Mouse (Mus musculus): ENCODE measurements at regions not wholly inside any gene's neighbourhood (a gene's known extent, or its start where the extent isn't known, plus 50 kb on each side); places are given as distances from the start of the nearest gene placed in this dataset.
A peak's percentile ranks its signal among the peaks of the same experiment; 100 is the strongest.

DNA sequence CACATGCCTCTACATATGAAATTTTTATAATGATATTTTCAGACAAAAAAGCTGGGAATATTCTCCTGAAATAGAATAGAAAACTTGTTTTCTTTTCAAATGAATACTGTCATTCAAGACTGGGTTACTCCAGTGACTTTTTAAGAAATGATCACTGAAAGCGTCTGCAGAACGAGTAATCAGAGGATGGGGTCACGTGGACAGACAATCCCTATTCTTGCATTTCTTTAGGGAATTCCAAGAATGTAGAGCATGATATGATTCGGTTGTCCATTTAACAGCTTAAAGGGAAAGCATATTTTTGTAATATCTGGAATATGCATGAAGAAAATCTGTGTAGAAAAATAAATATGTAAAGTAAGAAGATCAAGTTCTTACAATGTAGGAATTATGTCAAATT lies 65.6 kb downstream of the 4933402N22Rik start:
- DNase-seq, result no peak

- no peak for DNase-seq
Measured at GRCm38 (mm10) chr5:11989140-11989539, 71.3 kb downstream of the 4933402N22Rik start.

DNA sequence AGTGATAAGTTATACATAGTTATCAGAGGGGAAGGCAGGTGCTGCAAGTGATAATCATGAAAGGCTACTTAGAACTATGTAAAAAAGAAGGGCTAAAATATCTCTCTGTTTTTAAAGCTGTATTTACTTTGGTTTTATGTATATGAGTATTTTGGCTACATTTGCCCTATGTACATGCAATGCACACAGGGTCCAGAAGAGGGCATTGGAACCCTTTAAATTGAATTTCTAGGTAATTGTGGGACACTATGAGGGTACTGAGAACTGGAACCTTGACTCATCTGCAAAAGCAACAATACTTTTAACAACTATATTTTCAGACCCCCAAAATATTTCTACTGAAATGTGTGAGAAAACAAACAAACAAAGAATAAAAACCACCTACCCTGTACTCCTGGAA lies 82.9 kb downstream of the 4933402N22Rik start:
- DNase-seq, result no peak

GRCm38 (mm10) chr5:12006473-12006872 lies 88.6 kb downstream of the 4933402N22Rik start:
- DNase-seq, result no peak

- DNase-seq, result no peak
Measured at GRCm38 (mm10) chr5:12016332-12016731, 98.5 kb downstream of the 4933402N22Rik start.

DNA sequence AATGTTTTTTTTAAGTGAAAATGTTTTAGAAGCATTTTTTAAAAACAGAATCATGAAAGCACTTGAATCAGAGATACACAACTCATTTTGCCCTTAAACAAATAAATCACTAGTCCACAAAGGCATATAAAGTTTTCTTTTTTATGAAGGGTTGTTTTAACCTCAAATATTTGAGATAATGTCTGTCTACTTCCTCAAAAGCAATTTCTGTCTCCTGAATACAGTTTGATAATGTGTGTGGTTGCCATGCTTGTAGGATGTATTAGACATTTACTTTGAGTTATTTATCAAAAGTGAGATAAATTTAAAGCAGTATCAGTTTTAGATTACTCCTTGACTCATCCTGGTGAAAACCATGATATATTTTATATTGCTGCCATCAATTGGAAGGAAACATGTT lies 102.6 kb downstream of the 4933402N22Rik start:
- DNase-seq, result no peak

- DNase-seq, result no peak
Measured at GRCm38 (mm10) chr5:12024705-12025383, 107.0 kb downstream of the 4933402N22Rik start.

GRCm38 (mm10) chr5:12030002-12030401 lies 112.2 kb downstream of the 4933402N22Rik start:
- DNase-seq, result peak; percentile 68

- no peak for DNase-seq
Measured at GRCm38 (mm10) chr5:12049806-12050205, 132.0 kb downstream of the 4933402N22Rik start.

GRCm38 (mm10) chr5:12080191-12080590 lies 162.3 kb downstream of the 4933402N22Rik start:
- no peak for DNase-seq

- DNase-seq, result no peak
Measured at GRCm38 (mm10) chr5:12093680-12094079, 175.8 kb downstream of the 4933402N22Rik start.

DNA sequence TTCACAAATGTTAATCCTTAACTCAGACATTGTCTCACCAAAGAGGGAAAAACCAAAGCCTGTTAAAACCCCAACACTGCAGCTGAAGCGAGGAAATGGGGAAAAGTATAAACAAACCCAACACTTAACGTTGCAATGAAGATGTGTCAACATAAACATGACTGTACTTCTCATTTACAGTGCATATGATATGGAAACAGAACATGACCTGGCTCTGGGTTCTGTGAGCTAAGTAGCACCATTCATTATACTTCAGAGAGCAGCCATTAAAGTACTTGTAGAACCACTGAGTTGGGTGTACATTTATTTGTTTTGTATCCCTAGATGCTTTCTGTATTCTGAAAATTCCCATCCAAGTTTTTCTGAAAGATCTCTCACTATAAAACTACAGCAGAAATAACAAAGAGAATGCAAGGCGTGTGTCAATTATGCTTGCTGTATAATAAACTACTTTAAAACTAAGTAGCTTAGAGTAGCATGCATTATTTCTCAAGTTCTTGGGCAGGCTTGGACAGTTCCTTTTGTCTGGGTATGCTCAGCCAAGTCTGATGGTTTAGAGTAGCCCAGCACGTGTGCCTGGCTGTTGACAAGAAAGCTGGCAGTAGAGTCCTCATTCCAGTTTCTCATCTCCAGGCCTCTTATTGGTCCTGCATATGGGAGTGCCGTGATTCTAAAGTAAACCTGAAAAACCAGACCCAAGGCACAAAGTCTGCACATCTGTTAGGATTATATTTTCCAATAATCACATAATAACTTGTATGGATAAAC lies 198.9 kb downstream of the 4933402N22Rik start:
- no peak for DNase-seq

- DNase-seq, result no peak
Measured at GRCm38 (mm10) chr5:12124935-12125334, 207.1 kb downstream of the 4933402N22Rik start.

DNA sequence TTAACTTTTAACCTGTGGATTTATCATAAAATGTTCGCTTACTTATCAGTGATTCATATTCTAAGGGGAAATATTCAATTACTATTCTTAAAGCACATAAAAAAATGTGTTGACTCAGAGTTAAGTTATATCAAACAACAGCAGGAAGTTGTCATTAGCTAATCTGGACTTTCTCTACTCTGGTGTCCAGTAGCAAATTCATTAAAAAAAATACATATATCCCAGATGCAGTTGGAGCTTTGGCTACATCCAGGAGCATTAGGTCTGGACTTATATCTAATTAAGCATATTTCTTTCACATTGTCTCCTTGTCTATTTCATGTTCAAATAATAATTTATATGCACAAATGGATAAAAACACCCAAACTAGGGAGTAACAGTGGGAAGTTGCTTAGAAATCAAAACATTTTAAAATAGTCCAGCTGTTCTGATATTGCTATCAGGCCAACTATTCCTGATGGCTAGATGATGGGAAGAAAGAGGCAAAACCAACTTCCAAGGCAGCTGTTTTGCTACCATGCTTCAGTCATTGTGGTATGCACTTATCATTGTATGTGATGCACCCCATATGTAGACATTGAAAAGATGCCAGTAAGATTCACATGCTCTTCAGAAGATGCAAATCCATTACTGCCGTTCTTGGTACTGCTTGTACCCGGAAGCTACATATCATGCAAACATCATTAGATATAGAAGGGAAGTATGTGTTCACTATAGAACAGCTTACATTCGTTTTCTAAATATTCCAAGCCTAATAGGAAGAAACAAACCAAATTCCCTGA lies 209.8 kb downstream of the 4933402N22Rik start:
- no peak for DNase-seq

DNA sequence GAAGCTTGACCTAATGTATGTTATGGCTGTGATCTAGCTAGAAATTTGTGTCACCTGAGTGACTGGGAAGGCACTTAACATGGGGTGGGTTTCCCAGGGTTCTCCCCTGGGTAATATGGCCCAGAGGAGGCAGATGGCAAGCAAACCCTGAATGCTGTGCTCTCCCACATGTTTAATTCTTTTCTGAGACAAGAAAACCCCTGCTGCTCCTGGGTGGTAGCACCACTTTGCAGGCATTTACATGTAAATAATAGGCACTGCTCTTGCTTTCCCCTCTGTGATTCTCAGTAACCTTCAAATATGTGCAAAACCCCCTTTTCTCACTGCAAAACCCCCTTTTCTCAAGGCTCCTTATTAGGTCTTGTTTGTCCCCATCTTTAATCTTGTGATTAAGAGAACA lies 221.1 kb downstream of the 4933402N22Rik start:
- DNase-seq, result no peak

- no peak for DNase-seq
Measured at GRCm38 (mm10) chr5:12153295-12153694, 229.9 kb upstream of the Sema3d start.

- DNase-seq, result no peak
Measured at GRCm38 (mm10) chr5:12154551-12155091, 228.6 kb upstream of the Sema3d start.

- DNase-seq, result no peak
Measured at GRCm38 (mm10) chr5:12191681-12192080, 191.5 kb upstream of the Sema3d start.

DNA sequence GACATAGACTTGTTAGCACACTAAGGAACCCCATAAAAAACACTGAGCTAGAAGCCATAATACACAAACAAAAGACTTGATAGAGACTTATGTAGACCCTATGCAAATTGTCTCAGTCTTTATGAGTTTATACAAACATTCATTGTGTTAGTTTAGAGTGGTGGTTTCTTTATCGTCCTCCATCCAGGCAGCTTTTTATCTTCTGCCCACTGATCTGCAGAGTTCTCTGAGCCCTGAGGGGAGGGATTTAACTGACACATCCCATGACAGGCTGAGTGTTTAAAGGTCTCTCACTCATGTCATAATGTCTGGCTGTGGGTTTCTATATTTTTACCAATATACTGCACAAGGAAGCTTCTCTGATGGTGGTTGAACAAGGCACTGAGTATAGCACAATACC lies 175.7 kb upstream of the Sema3d start:
- no peak for DNase-seq

DNA sequence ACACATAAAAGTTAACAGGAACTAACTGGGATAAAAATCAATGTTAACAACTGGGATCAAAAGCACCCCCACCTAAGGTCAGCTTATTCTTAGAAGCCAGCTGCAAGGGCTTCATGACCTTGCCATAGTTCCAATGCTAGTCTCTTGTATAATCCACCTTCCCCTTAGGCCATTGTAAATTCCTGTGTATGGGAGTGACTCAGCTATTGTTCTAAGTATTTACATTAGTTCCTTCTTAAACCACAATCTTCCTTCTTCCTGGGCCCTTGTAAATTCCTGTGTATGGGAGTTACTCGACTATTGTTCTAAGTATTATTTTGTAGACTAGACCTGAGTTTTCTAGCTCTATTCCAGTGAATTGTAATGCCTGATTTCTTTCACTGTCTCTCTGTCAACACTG lies 173.6 kb upstream of the Sema3d start:
- no peak for DNase-seq

DNA sequence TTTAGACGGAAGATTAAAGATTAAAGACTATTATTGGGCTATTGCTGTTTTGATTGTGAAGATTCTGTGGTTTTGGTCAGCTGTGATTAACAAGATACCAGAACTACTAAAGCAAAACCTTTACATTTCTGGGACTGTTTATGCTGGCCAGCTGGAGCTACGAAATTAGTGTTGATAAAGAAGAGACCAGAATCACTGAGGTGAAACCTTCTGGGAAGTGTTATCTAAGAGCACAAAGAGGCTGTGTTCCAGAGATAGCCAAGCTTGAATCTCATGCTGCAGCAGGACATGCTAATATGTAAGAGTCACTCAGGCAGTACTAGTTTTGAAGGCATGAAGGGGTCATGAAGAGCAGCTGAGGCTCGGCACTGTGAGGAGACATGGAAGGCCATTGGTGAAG lies 169.7 kb upstream of the Sema3d start:
- no peak for DNase-seq

- no peak for DNase-seq
Measured at GRCm38 (mm10) chr5:12219424-12220107, 163.6 kb upstream of the Sema3d start.

DNA sequence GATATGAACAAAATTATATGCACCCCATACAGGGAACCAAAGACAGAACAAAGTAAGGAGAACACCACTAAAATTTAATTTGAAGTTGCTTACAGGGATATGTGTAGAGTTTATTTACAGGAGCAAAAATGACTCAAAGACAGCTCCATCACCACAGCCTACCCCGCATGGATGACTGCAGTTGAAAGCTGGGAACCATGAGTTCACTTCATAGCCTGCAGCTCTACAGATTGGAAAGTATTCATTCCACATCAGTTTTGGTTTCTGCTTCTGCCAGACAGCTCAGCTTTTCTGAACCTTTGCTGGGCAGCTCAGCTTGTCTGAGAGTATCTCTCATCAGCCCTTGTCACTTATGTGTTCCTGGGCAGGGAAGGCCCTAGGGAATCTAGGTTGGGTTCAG lies 160.6 kb upstream of the Sema3d start:
- DNase-seq, result no peak
